Mouse (Mus musculus) right cerebral cortex, adult 18-20 months (tissue): ENCODE data around the gene Layn.

ENCODE experiments used
- DNase-seq: peaks from one replicate; pipeline ENCODE4 v3.0.0; 2022; ENCODE audit warnings: mixed read lengths

Layn gene

GRCm38 (mm10) chr9:51031603-51032002, 45.3 kb downstream of the Layn start:
- no peak for DNase-seq

GRCm38 (mm10) chr9:51030147-51030546, 46.7 kb downstream of the Layn start:
- no peak for DNase-seq

- no peak for DNase-seq
These were observed 49.9 kb downstream of the Layn start for GRCm38 (mm10) chr9:51026952-51027351.

GRCm38 (mm10) chr9:51021123-51021795, 55.6 kb downstream of the Layn start:
- DNase-seq = no peak

GRCm38 (mm10) chr9:51020351-51020750, 56.5 kb downstream of the Layn start:
- DNase-seq = no peak

- DNase-seq = no peak
These were observed 57.2 kb downstream of the Layn start for GRCm38 (mm10) chr9:51019670-51020069.

GRCm38 (mm10) chr9:51015732-51016131, 61.2 kb downstream of the Layn start:
- DNase-seq = no peak

- no peak for DNase-seq
These were observed 63.2 kb downstream of the Layn start for GRCm38 (mm10) chr9:51013644-51014043.

- DNase-seq = no peak
These were observed 67.3 kb downstream of the Layn start for GRCm38 (mm10) chr9:51009656-51009950.

- peak; percentile 89 for DNase-seq
These were observed 67.8 kb downstream of the Layn start, which contains the start of gene Sik2 for GRCm38 (mm10) chr9:51008841-51009655. TSS of gene Sik2 (minus strand) at chr9:51009073.

- no peak for DNase-seq
These were observed 68.6 kb downstream of the Layn start for GRCm38 (mm10) chr9:51008068-51008840.

- no peak for DNase-seq
These were observed 69.2 kb downstream of the Layn start for GRCm38 (mm10) chr9:51007726-51008067.

- peak; percentile 45 for DNase-seq
These were observed 70.0 kb downstream of the Layn start for GRCm38 (mm10) chr9:51006846-51007245.
